Mouse (Mus musculus) neural tube, embryonic 14.5 days (tissue): Measurements from ENCODE around the gene Atg4b. TPM values are rescaled to one million over a fixed set of nuclear protein-coding genes. Genes with fewer than 3 reads are reported as not detected.

Source experiments
- ATAC-seq: fragments of 200-750 bp; cut with Nextera tagmentation; 2 replicates; pipeline ENCODE4 v1.8.0; 2017; ENCODE audit warnings: low read depth, mild to moderate bottlenecking, moderate TSS enrichment, moderate library complexity
- H3K27ac ChIP-seq: fragments of 300-500 bp; sonication (generic); 2 replicates; pipeline ENCODE4 v1.5.1; 2014; ENCODE audit warnings: low read depth, mild to moderate bottlenecking, control low read depth, low read length, moderate library complexity, mixed read lengths
- H3K27me3 ChIP-seq: fragments of 300-500 bp; sonication (generic); 2 replicates; pipeline ENCODE4 v1.6.1; 2014; ENCODE audit warnings: low read length; ENCODE audit not compliant: control insufficient read depth, insufficient read depth
- H3K36me3 ChIP-seq: fragments of 300-500 bp; sonication (generic); 2 replicates; pipeline ENCODE4 v1.6.1; 2014; ENCODE audit warnings: low read length, mixed read lengths; ENCODE audit not compliant: control insufficient read depth, insufficient read depth
- H3K4me1 ChIP-seq: fragments of 300-500 bp; sonication (generic); 2 replicates; pipeline ENCODE4 v1.6.1; 2014; ENCODE audit warnings: low read length; ENCODE audit not compliant: control insufficient read depth, insufficient read depth
- H3K4me2 ChIP-seq: fragments of 300-500 bp; sonication (generic); 2 replicates; pipeline ENCODE4 v1.6.1; 2014; ENCODE audit warnings: mild to moderate bottlenecking, low read depth, low read length, control low read depth
- H3K4me3 ChIP-seq: fragments of 300-500 bp; sonication (generic); 2 replicates; pipeline ENCODE4 v1.5.1; 2014; ENCODE audit warnings: low read depth, low read length, control low read depth, mixed read lengths
- H3K9ac ChIP-seq: fragments of 300-500 bp; sonication (generic); replicated peaks from 2 replicates; pipeline ENCODE4 v1.6.1; 2014; ENCODE audit warnings: low read depth, mild to moderate bottlenecking, control low read depth, low read length, mixed read lengths
- H3K9me3 ChIP-seq: fragments of 300-500 bp; sonication (generic); 2 replicates; pipeline ENCODE4 v1.6.1; 2016; ENCODE audit warnings: low read length; ENCODE audit not compliant: control insufficient read depth
- WGBS: fragments of 180-500 bp; shearing (Covaris S2); extraction: QIAGEN DNeasy Blood & Tissue Kit; methylation state at CpG from one replicate; pipeline ENCODE4 v1.1.7; 2014; 5-methylcytosine and 5-hydroxymethylcytosine counted together
- polyA plus RNA-seq: library from polyadenylated mRNA; unstranded; fragments of >200 nt; fragmentation: Nextera tagmentation; extraction: Ambion mirVana; gene quantifications from 2 replicates; pipeline ENCODE4 v1.2.1, GENCODE M21; 2014

Gene Atg4b
- polyA plus RNA-seq, 1 experiment from 2014 or later, result 90.4 TPM

DNA sequence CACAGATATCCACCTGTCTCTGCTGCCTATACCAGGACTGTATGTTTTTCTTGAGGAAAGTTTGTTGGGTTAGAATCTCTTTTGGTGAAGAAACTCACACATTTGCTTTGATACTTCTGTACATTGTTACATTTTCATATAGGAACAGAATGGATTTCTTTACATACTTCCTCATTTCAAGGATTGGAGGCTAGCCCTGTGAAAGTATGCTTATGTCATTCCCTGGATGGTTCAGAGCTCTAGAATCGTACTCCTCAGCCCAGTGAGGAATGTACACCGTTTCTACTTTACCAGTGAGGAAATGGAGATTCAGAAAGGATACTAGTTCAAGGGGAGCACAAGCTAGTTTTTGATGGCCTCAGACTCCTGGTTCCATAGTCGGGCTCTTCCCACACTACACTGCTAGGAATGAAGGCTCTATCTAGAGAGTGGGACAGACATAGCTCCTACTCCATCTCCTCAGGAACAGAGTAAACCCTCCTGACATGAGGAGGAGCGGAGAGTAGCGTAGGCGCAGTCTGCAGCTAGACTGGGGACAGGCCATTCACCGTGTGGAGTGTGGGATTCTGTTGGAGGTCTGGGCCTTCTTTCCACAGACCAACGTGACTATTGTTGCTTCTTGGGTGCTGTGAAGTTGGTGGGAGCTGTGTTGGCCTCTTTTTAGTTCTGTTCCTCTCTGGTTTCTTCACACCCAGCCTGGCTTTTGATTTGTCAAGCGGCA lies 13.7 kb downstream of the Atg4b start:
- no peak for ATAC-seq
- no peak overlapping the region for H3K4me3 ChIP-seq
- WGBS, result 95% methylated on average over 9 of the region's 9 CpGs
- no peak overlapping the region for H3K27ac ChIP-seq
- H3K36me3 ChIP-seq, result 0 out of 2 replicates have a peak, but pooled peaks cover 6% of the 10 kb centered on the region
- no peak overlapping the region for H3K9ac ChIP-seq
- no peaks in the 10 kb centered on the region for H3K27me3 ChIP-seq
- no peaks in the 10 kb centered on the region for H3K9me3 ChIP-seq
- H3K4me1 ChIP-seq, result no peaks in the 10 kb centered on the region
- H3K4me2 ChIP-seq, result no peak overlapping the region

- 94% methylated on average over 6 of the region's 6 CpGs for WGBS
- no peak for ATAC-seq
- Histone ChIP-seq H3K27me3 (no peaks in the 10 kb centered on the region), H3K9me3 (no peaks in the 10 kb centered on the region), H3K9ac (no peak overlapping the region), H3K36me3 (0 out of 2 replicates have a peak, but pooled peaks cover 7% of the 10 kb centered on the region), H3K27ac (no peak overlapping the region), H3K4me1 (no peaks in the 10 kb centered on the region), H3K4me2 (no peak overlapping the region), H3K4me3 (no peak overlapping the region)
Observed at GRCm38 (mm10) chr1:93767600-93767999, 16.3 kb downstream of the Atg4b start.

- 99% methylated on average over 3 of the region's 3 CpGs for WGBS
- no peak overlapping the region for H3K4me3 ChIP-seq
Observed at GRCm38 (mm10) chr1:93769901-93770300, 18.6 kb downstream of the Atg4b start.

GRCm38 (mm10) chr1:93776686-93777085 lies 25.4 kb downstream of the Atg4b start:
- Histone ChIP-seq H3K36me3 (peaks cover 51% of the 10 kb centered on the region), H3K4me3 (no peak overlapping the region), H3K9ac (no peak overlapping the region), H3K27me3 (no peaks in the 10 kb centered on the region), H3K9me3 (no peaks in the 10 kb centered on the region), H3K27ac (no peak overlapping the region), H3K4me2 (no peak overlapping the region), H3K4me1 (no peaks in the 10 kb centered on the region)
- WGBS, result 99% methylated on average over 5 of the region's 5 CpGs
- no peak for ATAC-seq

More at GRCm38 (mm10) chr1:93769901-93770300, 18.6 kb downstream of the Atg4b start:
- H3K9me3 ChIP-seq, result no peaks in the 10 kb centered on the region
- H3K4me1 ChIP-seq, result no peaks in the 10 kb centered on the region
- peaks cover 20% of the 10 kb centered on the region for H3K36me3 ChIP-seq
- no peak overlapping the region for H3K9ac ChIP-seq
- no peak for ATAC-seq
- H3K27ac ChIP-seq, result no peak overlapping the region
- H3K27me3 ChIP-seq, result no peaks in the 10 kb centered on the region
- H3K4me2 ChIP-seq, result no peak overlapping the region

GRCm38 (mm10) chr1:93786912-93787311 lies 35.6 kb downstream of the Atg4b start:
- H3K36me3 ChIP-seq, result peaks cover 70% of the 10 kb centered on the region
- no peak for ATAC-seq
- no peak overlapping the region for H3K9ac ChIP-seq
- no peak overlapping the region for H3K27ac ChIP-seq
- H3K27me3 ChIP-seq, result no peaks in the 10 kb centered on the region
- no peaks in the 10 kb centered on the region for H3K4me1 ChIP-seq
- no peak overlapping the region for H3K4me3 ChIP-seq
- no peaks in the 10 kb centered on the region for H3K9me3 ChIP-seq
- 98% methylated on average over 2 of the region's 2 CpGs for WGBS
- no peak overlapping the region for H3K4me2 ChIP-seq

GRCm38 (mm10) chr1:93794526-93794925 lies 43.2 kb downstream of the Atg4b start:
- H3K36me3 ChIP-seq, result peaks cover 38% of the 10 kb centered on the region
- no peak overlapping the region for H3K9ac ChIP-seq
- H3K9me3 ChIP-seq, result no peaks in the 10 kb centered on the region
- H3K4me3 ChIP-seq, result no peak overlapping the region
- no peaks in the 10 kb centered on the region for H3K4me1 ChIP-seq
- WGBS, result 97% methylated on average over 8 of the region's 8 CpGs
- no peaks in the 10 kb centered on the region for H3K27me3 ChIP-seq
- no peak for ATAC-seq
- H3K27ac ChIP-seq, result no peak overlapping the region
- H3K4me2 ChIP-seq, result no peak overlapping the region

DNA sequence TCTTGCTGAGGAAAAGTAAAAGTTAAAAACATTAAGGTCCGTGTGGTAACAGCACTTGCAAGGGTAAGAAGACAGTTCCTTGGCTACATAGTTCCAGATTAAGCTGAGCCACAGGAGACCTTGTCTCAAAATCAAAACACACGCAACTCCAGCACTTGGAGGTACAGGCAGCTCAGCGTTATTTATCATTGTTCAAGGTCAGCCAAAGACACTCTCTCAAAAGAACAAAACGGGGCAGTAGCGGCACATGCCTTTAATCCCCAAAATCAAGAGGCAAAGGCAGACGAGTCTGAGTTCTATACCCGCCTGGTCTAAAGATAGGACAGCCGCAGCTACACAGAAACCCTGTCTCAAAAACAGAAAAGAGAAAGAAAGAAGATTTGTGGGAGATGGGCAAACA lies 44.6 kb downstream of the Atg4b start:
- WGBS, result 89% methylated on average over 8 of the region's 8 CpGs
- Histone ChIP-seq H3K4me2 (no peak overlapping the region), H3K9me3 (no peaks in the 10 kb centered on the region), H3K9ac (no peak overlapping the region), H3K36me3 (peaks cover 37% of the 10 kb centered on the region), H3K27ac (no peak overlapping the region), H3K27me3 (no peaks in the 10 kb centered on the region), H3K4me1 (peaks cover under 1% of the 10 kb centered on the region; the same call in 1 of the 2 replicates), H3K4me3 (no peak overlapping the region)
- ATAC-seq, result no peak

GRCm38 (mm10) chr1:93800670-93801503 lies 49.6 kb downstream of the Atg4b start:
- Histone ChIP-seq H3K27me3 (no peaks in the 10 kb centered on the region), H3K4me3 (peak overlapping the region; percentile 61), H3K4me2 (peak overlapping the region; percentile 80), H3K9ac (peak overlapping the region; percentile 52), H3K27ac (peak overlapping the region; percentile 78), H3K4me1 (peaks cover 17% of the 10 kb centered on the region; the same call in 1 of the 2 replicates), H3K36me3 (peaks cover 9% of the 10 kb centered on the region; the same call in 1 of the 2 replicates), H3K9me3 (no peaks in the 10 kb centered on the region)
- no peak for ATAC-seq
- 76% methylated on average over 21 of the region's 21 CpGs for WGBS

- H3K9ac ChIP-seq, result peak within 1 kb of the TSS; percentile 52
- H3K4me3 ChIP-seq, result peak within 1 kb of the TSS; percentile 61
- under 1% methylated on average over 42 of the region's 42 CpGs for WGBS
Observed at GRCm38 (mm10) chr1:93801741-93802238, 50.5 kb downstream of the Atg4b start, which contains the start of gene Dtymk. TSS of gene Dtymk (minus strand) at chr1:93801934.

More at GRCm38 (mm10) chr1:93801741-93802238, 50.5 kb downstream of the Atg4b start, which contains the start of gene Dtymk:
- H3K36me3 ChIP-seq, result peaks cover 9% of the 10 kb centered on the region; the same call in 1 of the 2 replicates
- H3K4me2 ChIP-seq, result peak within 1 kb of the TSS; percentile 80
- H3K4me1 ChIP-seq, result peaks cover 17% of the 10 kb centered on the region; the same call in 1 of the 2 replicates
- no peaks in the 10 kb centered on the region for H3K9me3 ChIP-seq
- H3K27ac ChIP-seq, result peak within 1 kb of the TSS; percentile 78
- no peaks in the 10 kb centered on the region for H3K27me3 ChIP-seq
- peak; percentile 63 for ATAC-seq
